Mouse (Mus musculus): ENCODE measurements at regions not wholly inside any gene's neighbourhood (a gene's known extent, or its start where the extent isn't known, plus 50 kb on each side); places are given as distances from the start of the nearest gene placed in this dataset.
"Not testable (repeated sequence)": the region's sequence is repeated elsewhere in the genome, so short reads cannot be mapped to it uniquely, and the experiment has no call there.

DNA sequence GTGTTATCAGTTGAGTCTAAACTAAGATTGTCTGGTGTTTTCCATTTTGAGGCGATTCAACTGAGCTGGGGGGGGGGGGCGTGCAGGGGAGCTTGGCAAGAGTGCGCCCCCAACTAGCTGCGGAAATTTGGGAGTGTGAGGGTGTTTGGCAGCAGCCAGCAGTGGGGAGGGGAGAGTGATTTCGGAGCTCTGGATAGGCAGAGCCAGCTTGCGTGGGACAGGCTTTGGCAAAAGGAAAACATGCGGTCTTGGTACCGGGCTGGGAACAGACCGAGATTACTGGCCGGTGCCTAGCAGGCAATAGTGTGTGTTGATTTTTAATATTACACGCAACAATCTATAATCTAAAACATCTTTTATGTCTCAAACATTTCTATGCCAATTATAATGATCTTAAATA lies 199.4 kb upstream of the Cdk6 start:
- DNase-seq = not testable (repeated sequence)

DNA sequence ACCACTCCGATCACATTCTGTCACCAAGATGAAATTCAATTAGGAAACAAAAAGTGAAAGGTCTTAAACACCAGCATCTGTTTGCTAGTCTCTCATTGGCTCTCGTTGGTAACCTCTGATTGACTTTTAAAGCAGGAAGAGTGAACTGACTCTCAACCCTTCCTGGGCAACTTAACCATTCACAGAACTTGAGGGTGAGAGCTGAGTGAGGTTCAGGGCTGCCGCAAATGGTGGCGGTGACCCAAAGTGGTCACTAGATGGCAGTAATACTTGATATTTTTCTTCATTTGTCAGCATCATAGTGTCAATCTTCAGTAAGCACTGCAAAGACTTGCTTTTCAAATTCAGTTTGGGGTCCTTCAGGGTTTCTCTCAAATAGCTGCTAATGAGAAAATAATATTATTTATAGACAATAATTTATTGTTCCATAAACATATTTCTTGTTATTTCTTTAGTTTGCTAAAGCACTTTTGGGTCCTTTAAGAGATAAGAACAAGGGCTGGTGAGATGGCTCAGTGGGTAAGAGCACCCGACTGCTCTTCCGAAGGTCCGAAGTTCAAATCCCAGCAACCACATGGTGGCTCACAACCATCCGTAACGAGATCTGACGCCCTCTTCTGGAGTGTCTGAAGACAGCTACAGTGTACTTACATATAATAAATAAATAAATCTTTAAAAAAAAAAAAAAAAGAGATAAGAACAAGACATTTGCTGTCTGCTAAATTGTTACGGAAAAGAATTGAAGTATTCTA lies 194.6 kb upstream of the Cdk6 start:
- peak in 1 of 2 experiments; percentile 25 for DNase-seq

DNA sequence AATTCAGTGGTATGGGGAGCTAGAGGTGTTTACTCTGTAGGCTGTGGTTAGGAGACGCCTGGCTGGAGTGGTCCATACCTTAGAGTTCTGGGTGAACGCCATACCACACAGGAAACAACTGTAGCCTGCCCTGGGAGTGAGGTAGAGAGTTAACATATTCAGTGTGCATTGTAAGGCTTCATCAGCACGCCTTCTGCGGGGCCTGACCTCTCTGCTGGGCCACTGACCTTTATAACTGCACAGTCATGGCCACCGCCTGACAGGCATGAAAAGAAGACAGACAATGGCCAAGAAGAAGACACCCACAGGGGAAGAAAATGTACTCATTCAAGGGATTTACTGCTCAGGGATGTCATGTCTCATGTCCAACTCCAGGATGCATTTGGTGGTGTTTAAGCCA lies 191.4 kb upstream of the Cdk6 start:
- not testable (repeated sequence) for DNase-seq

DNA sequence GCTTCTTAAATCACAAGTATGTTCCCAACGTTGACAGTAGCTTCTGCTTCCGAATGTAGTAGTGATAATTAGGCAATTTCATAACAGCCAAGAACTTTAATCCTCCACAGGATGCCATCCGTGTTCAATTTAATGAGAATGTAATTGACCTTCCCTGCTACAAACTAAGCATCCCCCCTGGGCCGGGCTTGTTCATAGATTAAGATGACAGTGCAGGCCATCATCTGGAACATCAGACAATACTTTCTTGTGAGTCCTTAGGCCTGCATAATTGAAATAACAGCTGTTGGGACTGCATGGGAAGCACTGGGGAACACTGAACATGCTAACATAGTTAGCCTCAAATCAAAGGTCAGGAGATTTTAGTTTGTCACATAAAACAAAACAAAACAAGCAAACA lies 190.5 kb upstream of the Cdk6 start:
- not testable (repeated sequence) for DNase-seq

DNA sequence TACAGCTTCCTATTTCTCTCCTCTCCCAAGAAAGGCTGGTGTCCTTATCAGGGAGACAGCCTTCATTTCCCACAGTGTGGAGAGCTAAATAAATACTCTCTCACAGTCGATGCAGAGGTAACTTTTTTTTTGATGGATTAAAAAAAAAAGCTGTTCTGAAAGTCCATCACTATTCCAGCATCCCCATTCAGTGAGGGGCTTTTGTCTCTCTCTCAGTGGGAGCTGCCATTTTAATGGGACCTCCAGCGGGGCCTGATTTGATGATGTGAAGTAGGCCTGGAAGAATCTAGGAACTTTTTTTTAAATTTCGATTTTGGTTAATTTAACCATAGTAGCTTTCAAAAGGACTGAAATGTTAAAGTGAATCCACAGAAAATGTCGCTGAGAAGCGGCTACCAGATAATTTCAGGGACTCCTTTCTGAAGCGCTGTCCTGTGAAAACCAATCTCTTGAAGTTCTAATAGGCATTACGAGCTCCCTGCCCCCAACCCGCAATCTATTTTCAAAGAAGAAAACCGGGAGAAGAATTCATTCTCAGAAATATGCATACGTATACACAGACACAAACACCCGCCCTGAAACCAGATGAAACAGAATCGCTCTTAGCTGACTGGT lies 189.6 kb upstream of the Cdk6 start:
- not testable (repeated sequence) for DNase-seq

DNA sequence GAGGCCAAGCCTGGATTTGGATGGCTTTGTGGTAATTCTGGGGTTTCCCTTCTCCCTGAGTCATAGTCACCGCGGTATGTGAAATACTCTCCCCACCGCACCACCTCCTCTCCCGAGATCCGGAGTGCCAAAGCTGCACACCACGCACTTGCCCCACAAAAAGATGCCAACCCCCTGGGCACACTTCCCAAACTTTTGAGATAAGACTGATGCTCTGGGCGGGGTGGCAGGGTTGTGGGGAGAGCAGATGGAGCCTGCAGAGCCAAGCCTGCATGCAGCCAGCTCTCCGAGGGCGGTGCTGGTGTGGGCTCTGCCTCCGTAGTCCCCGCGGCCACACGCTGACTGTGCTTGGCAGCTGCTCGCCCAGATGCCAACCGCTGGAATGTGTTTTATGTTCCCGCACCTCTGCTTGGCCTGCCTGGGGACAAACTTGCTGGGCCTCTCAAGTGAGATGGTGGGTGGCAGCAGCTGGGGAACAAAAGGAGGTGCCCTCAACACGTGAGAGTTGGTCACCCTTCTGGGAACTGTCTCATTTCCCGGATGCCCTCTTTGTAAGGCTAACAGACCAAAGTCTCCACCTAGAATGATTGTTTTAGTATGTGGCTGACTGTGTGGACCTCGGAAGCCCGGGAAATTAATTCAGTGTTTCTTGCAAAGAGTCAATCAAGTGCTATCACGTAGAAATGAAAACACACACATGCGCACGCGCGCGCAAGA lies 189.0 kb upstream of the Cdk6 start:
- peak in 1 of 2 experiments; percentile 2 for DNase-seq

DNA sequence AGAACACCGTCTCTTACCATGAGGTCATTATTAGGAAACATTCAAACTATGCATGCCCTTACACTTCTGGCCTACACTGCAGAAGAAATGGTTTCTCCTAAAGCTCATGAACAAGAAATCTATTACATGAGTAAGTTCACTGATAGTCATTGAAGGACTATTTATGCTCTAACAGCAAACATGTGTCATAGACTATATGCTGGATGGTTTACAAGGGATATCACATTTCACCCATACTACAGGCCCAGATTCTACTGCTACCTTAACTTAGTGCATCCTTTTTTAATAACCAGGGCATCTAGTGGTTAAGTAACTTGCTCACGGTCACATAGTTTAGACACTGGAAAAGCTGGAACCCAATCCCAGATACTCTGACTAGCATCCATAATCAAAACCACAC lies 175.8 kb upstream of the Cdk6 start:
- not testable (repeated sequence) for DNase-seq

DNA sequence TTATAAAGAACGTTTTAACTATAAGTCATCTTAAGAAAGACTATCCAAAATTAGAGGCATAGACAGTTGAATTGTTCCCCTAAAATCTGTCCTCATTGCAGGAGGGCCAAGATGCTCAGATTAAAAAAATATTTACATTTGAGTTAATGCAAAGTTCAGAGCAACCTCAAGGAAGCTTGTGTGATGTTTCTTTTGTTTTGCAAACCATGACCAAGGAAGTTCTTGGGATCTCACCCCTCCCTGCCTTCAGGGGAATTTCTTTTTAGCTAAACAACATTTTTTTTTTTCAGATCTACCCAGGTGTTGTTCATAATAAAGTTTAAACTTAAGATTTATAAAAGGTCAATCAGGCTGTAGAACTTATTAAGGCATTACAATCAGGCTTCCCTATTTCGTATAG lies 174.8 kb upstream of the Cdk6 start:
- not testable (repeated sequence) for DNase-seq

DNA sequence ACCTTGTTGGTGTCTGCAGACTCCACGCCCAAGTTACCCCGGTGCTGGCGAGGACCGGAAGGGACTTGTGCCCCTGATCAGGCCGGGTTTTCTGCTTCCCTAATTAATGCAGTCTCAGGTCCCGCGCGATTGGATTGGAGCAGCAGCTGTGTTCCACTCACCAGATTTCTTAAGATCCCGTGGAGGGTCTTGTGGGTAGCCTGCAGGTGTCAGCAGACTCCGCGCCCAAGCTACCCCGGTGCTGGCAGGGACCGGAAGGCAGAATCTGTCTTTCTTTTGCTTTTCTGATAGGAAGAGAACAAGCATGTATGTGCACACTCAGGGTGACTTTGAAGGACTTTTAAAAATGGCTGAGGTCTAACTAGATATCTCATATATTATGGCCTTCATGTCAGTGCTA lies 147.7 kb upstream of the Cdk6 start:
- not testable (repeated sequence) for DNase-seq

DNA sequence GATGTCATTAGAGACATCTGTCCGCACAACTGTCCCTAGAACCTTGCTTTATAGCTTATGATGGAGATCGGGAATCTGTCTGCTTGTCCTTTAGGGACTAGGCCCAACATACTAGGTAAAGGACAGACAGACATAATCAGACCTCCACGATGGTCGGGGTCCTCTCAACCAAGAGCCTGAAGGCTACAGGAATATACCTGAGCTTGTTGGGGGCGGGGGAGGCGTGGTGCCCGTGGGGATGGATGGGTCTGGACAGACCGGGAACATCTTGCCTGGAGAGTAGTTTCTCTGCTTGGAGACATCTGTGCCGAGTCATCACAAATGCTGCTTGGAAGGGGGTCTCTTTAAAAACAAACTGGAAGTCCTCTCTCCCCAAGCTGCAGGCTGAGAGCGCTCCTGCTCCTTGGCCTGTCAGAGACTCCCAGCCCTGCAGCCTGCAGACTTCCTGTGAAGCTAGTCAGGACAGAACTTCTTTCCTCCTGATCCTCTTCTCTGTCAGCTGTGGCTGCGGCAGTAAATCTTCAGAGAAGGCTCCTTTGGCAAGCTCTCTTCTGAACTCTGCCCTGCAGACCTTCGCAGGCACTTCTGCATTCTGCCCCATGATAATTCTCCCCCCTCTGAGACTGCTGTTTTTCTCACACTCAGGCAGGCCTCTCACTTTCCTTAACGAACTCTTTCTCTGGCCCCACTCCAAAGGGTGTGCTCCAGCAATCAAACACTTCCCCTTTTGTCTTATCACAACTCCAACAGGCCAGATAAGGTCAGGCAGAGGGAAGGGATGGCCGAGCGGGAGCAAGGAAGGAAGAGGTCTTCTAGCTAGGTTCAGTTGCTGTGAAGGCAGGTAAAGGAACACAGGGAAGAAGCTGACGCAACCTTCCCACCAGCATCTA lies 143.1 kb upstream of the Cdk6 start:
- peak in 1 of 2 experiments; percentile 6 for DNase-seq

DNA sequence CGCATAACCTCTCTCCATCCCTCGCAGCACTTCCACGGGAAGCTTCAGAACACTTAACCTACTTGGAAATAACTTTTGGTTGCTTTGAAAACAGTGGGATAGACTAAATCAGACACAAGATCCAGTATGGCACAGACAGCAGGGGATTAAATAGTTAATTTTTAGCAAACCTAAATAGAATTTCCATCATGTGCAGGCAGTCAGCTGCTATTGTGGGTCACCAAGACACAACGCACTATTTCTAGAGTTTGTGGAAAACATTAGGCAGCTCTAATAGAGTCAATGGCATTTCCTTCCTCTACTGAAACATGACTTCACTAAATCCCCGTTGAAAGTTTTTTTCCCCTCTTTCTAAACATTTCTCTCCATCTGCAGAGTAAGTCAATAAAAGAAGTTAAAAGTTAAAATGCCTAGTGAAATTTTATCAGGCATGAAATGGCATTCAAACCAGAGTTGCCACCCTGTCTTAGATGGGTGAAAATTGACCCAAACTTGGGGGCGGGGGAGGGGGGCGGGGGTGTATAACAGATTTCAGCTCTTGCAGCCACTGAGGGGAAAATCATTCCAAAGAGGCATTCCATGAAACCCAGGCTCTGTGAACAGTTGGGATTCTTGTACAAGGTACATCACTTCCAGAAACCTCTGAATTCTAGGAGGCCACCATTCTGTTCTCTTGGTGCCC lies 142.3 kb upstream of the Cdk6 start:
- DNase-seq = not testable (repeated sequence)

DNA sequence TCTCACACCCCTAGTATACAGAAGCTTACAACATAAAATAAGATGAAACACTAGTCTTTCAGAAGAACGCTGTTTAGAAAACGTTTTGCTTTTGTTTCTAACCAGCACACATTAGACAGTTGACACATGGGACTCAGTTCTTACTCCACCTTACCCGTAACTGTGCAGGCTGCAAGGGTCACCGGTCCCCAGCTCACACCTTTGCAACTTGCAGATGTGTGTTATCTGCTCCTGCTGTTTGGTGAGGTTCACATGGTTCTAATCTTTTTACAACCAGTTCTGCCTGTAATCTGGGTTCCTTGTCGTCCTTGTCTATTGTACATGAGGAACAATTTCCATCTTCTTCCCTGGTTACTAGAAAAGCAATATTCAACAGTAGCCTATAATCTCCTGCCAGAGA lies 135.1 kb upstream of the Cdk6 start:
- not testable (repeated sequence) for DNase-seq

DNA sequence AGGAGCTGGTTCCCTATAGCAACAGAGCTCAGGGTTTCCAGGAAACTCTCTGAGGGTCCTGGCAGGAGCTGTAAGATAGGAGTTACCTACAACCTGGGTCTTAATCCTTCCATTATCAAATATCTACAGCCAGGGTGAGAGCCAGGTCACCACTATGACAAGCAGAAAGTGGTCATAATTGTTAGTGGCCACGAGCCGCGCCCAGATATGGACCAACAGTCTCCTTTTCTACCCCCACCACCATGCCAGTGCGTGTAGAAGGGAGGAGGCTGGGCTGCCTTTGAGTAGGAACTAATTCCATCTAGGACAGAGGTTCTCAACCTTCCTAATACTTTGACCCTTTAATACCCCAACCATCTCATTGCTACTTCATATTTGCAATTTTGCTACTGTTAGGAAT lies 133.0 kb upstream of the Cdk6 start:
- not testable (repeated sequence) for DNase-seq

DNA sequence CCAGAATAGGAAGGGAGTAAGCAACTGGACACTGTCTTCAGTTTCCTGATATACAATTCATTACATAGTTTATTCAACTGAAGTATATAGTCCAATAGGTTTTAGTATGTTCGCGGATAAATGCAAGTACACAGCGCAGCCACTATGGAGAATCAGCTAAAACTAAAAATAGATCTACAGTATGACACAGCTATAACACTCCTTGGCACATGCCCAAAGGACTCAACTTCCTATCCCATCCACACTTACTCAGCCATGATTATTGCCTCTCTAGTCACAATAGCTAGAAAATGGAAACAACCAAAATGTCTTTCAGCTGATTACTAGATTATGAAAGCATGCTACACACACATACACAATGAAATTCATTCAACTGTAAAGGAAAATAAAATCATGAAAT lies 130.0 kb upstream of the Cdk6 start:
- no peak for DNase-seq

DNA sequence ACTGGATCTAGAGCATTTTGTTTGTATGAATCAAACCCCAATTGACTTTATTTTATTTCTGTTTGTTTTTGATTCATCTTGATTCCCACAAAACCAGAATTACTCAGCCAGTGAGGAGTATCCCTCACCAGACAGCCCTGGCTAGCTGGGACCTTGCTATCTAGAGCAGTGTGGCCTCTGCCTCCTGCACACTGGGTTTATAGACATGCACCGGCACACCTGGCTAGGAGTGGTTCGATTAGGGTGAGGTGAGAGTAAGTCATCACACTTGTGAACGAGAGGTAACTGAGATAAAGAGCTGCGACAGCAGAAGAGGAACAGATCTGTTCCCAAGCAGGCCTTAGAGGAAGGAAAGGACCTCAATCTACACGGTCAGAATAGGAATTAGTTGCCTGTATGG lies 125.2 kb upstream of the Cdk6 start:
- DNase-seq = no peak

DNA sequence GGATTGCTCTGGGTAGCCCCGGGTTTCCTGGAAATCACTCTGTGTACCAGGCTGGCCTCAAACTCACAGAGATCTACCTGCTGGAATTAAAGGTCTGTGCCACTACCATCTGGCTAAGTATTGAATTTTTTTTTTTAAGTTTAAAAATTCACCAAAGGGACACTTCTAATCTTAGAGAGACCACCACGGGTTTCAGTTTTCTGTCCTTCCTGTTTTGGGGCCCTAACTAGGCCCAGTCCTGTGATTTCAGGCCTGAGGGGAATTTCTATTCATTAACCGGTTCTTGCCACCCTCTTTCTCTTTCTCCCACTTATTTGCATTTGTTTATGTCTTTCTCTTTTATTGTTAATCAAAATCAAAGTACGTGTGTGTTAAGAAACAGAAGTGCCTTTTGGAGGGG lies 122.1 kb upstream of the Cdk6 start:
- DNase-seq = no peak

DNA sequence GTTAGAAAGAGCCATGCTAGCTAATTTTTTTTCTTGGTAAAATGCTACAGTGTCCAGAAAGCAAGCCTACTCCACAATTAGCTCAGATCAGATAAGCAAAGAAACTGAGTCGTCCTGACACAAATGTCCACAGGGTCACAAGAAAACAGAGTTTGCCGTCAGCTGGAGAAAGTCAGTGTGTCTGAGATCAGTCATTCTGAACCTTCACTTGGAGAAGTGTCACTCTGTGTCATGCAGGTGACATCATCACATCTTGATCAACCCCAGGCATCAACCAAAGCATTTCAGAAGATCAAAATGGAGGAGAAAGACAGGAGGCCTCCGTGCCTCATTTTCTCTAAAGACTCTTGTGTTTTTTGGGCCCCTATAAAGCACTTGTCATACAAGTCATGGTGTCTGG lies 121.5 kb upstream of the Cdk6 start:
- DNase-seq = no peak

DNA sequence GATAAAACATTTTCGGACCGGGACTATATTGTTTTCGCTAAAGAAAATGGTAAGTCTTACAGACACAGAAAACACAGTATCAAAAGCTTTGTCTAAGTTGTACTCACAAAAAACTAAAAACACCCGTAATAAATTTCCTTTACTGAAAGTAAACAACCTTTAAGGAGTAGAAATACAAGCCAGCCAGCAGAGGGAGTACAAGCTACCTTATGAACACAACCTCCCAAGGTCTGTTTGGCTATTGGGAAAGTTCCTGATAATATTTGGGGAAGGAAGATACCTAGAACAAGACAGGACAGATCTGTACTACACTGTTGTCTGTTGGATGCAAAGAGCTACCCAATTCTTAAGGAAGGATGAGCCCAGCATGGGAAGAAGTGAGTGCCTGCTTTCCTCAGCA lies 117.5 kb upstream of the Cdk6 start:
- DNase-seq = not testable (repeated sequence)

DNA sequence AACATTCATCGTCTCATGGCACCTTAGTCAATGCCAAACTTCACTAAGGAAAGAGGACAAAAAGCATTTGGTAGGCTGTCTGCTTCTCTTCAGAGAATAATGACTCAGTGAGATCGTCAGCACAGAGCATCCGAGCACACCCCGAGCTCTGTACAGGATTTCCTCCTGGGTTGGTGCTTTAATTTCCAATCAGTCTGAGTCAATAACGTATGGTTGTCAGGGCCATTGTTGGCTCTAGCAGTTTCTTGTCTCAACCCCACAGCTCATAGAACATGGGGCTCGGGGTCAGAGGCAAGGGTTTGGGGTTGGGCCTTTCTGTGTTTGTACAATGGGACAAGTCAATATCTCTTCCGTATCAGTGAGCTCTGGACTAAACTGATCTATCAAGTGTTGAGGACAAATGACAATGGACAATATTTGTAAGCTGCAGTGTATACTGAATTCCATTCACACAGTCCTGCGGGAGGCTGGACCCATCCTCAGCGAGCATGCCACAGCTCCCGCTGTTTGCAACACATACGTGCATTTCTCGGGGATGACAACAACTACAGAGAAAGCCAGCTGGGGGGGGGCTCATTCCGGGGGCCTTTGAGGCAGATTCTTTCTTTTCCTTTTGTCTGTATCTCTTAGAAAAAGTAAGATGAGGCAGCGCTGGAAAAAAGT lies 116.8 kb upstream of the Cdk6 start:
- DNase-seq = not testable (repeated sequence)

DNA sequence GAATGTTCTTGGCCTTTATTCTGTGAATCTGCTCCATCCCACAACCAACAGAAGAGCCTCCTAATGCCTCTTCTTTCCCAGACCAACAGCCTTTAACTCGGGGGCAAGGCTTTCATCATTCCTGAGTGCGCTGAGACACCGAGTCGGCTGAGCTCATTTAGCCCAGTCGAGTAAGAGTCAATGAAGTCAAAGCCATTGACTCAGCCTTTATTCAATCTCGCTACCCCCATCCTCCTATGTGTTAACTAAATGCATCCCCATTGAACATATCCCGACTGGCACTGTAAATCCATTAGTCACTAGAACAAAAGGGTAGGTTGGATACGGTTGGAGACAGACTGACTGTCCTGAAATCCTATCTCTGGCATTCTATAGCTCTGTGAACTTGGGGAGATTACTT lies 115.9 kb upstream of the Cdk6 start:
- DNase-seq = not testable (repeated sequence)

DNA sequence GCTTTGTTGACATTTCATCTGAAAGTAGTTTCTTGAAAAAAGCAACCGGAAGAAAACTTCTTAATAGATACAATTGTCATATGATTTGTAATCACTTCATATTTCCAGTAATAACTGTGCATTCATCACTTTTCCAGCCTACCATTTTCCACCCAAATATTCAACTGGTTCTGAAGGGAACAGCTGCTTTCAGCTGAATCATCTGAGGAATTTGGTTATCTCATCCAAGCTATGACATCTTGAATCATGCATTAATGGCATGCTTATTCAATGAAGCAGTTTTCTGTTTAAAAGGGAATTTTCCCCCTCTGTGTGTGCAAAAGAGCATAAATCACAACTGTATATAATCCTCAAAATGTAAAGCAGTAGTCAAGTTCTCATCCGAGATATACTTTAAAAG lies 97.2 kb upstream of the Cdk6 start:
- not testable (repeated sequence) for DNase-seq

DNA sequence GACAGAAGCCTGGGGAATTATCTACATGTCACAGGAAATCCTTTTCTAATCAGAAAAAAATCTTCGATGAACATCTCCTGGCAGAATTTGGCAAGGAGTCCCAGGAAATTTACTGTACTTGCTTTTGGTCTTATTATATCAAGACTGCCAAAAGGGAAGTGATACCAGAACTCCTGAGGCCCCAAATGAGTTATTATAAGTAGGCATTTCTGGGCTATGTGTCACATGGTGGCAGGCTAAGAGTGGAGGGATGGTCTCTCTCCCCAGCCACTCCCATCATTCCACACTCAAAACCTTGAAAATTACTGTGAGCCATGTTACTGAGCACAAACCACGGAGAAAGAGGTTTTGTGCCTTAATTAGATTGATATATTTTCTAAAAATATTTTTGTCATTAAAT lies 94.0 kb upstream of the Cdk6 start:
- no peak for DNase-seq
